Mouse (Mus musculus): Measurements from ENCODE around the gene Slc5a10.

Gene Slc5a10

GRCm38 (mm10) chr11:61705581-61705980, 15.0 kb downstream of the Slc5a10 start:
- CTCF ChIA-PET, result no interaction called here

- CTCF ChIA-PET, result interaction anchor here (1.1 kb wide), 1 partner anchor 73 kb away, joined by 3 read pairs; no protein-coding TSS in a partner anchor
Measured at GRCm38 (mm10) chr11:61702494-61702893, 18.1 kb downstream of the Slc5a10 start.

GRCm38 (mm10) chr11:61701696-61702095, 18.9 kb downstream of the Slc5a10 start:
- CTCF ChIA-PET, result interaction anchor here (0.6 to 1.1 kb wide), 2 partner anchors 72 to 186 kb away, joined by 3 to 15 read pairs; no protein-coding TSS in a partner anchor

GRCm38 (mm10) chr11:61699933-61700332, 20.7 kb downstream of the Slc5a10 start:
- CTCF ChIA-PET, result no interaction called here

GRCm38 (mm10) chr11:61699460-61699859, 21.2 kb downstream of the Slc5a10 start:
- CTCF ChIA-PET, result interaction anchor here (1.0 kb wide), 1 partner anchor 91 kb away, joined by 3 read pairs; no protein-coding TSS in a partner anchor

GRCm38 (mm10) chr11:61698852-61699251, 21.8 kb downstream of the Slc5a10 start:
- CTCF ChIA-PET, result interaction anchor here (1.0 kb wide), 1 partner anchor 91 kb away, joined by 3 read pairs; no protein-coding TSS in a partner anchor

GRCm38 (mm10) chr11:61692996-61693395, 27.6 kb downstream of the Slc5a10 start:
- CTCF ChIA-PET, result interaction anchor here (1.0 kb wide), 1 partner anchor 16 kb away, joined by 3 read pairs; no protein-coding TSS in a partner anchor

GRCm38 (mm10) chr11:61687595-61687994, 33.0 kb downstream of the Slc5a10 start:
- CTCF ChIA-PET, result interaction anchor here (0.6 kb wide), 1 partner anchor 14 kb away, joined by 6 read pairs; no protein-coding TSS in a partner anchor

- CTCF ChIA-PET, result no interaction called here
Measured at GRCm38 (mm10) chr11:61686906-61687453, 33.6 kb downstream of the Slc5a10 start.

GRCm38 (mm10) chr11:61686141-61686540, 34.5 kb downstream of the Slc5a10 start:
- CTCF ChIA-PET, result no interaction called here

GRCm38 (mm10) chr11:61685119-61685725, 35.4 kb downstream of the Slc5a10 start:
- CTCF ChIA-PET, result no interaction called here

- CTCF ChIA-PET, result interaction anchor here (0.6 to 0.9 kb wide), 3 partner anchors 54 to 242 kb away, joined by 3 to 9 read pairs (median 3); no protein-coding TSS in a partner anchor
Measured at GRCm38 (mm10) chr11:61683907-61684731, 36.5 kb downstream of the Slc5a10 start, which contains the start of gene Fam83g. TSS of gene Fam83g (plus strand) at chr11:61684091.

GRCm38 (mm10) chr11:61679091-61679866, 41.3 kb downstream of the Slc5a10 start:
- CTCF ChIA-PET, result no interaction called here

- CTCF ChIA-PET, result no interaction called here
Measured at GRCm38 (mm10) chr11:61677709-61678108, 42.9 kb downstream of the Slc5a10 start.

GRCm38 (mm10) chr11:61676216-61676854, 44.3 kb downstream of the Slc5a10 start:
- CTCF ChIA-PET, result no interaction called here

- CTCF ChIA-PET, result interaction anchor here (0.9 kb wide), 1 partner anchor 39 kb away, joined by 3 read pairs; no protein-coding TSS in a partner anchor
Measured at GRCm38 (mm10) chr11:61675332-61675731, 45.3 kb downstream of the Slc5a10 start.

- CTCF ChIA-PET, result interaction anchor here (0.9 kb wide), 1 partner anchor 40 kb away, joined by 3 read pairs; no protein-coding TSS in a partner anchor
Measured at GRCm38 (mm10) chr11:61674839-61675159, 45.8 kb downstream of the Slc5a10 start.

GRCm38 (mm10) chr11:61674151-61674838, 46.3 kb downstream of the Slc5a10 start:
- CTCF ChIA-PET, result interaction anchor here (0.5 to 0.6 kb wide), 2 partner anchors 18 to 140 kb away, joined by 5 read pairs; no protein-coding TSS in a partner anchor

GRCm38 (mm10) chr11:61673686-61674085, 46.9 kb downstream of the Slc5a10 start:
- CTCF ChIA-PET, result interaction anchor here (0.5 to 0.7 kb wide), 3 partner anchors 14 to 140 kb away, joined by 5 to 6 read pairs (median 5); no protein-coding TSS in a partner anchor

Data from spleen, embryonic (tissue).